Mouse (Mus musculus) activated CD4-positive, CD25-positive, alpha-beta regulatory T cell (primary cell): ENCODE measurements around the gene Ciita. TPM values are rescaled to one million over a fixed set of nuclear protein-coding genes. Genes with fewer than 3 reads are reported as not detected.

Experiments used
- polyA plus RNA-seq, 2 experiments: library from polyadenylated mRNA; unstranded; fragments of 100-300 nt; shearing (Covaris generic); gene quantifications; one replicate each; pipeline ENCODE4 v1.2.1; 2017

Ciita gene
- polyA plus RNA-seq = 1 to 10 TPM; 1.0 to 1.7 TPM

GRCm38 (mm10) chr16:10479857-10480256, at the start of gene Ciita:
Ciita (plus strand) TSS chr16:10480059.

GRCm38 (mm10) chr16:10447264-10447594, 32.6 kb upstream of the Ciita start, which contains the start of gene Tvp23a:
Tvp23a (minus strand) TSS chr16:10447362.

GRCm38 (mm10) chr16:10542698-10543365, 63.0 kb downstream of the Ciita start, which contains the start of gene Dexi:
Dexi (minus strand) TSS chr16:10543054.

GRCm38 (mm10) chr16:10544995-10545622, 65.2 kb downstream of the Ciita start, which contains the start of gene Clec16a:
Clec16a (plus strand) TSS chr16:10545339.

Other genes starting within 250 kb of the Ciita start
- gene Emp2, start 166.1 kb upstream of the Ciita start, polyA plus RNA-seq = under 1 TPM; 0.04 to 0.29 TPM
- not detected for gene Tekt5, start 84.6 kb upstream of the Ciita start, polyA plus RNA-seq
- gene Nubp1, start 68.1 kb upstream of the Ciita start, polyA plus RNA-seq = 10 to 100 TPM; 81.7 to 90.8 TPM
- gene Tvp23a, start 32.7 kb upstream of the Ciita start, polyA plus RNA-seq = 1 to 10 TPM; 2.3 to 3.4 TPM
- 10 to 100 TPM; 24.5 to 32.2 TPM for gene Dexi, start 63.0 kb downstream of the Ciita start, polyA plus RNA-seq
- gene Clec16a, start 65.3 kb downstream of the Ciita start, polyA plus RNA-seq = 10 to 100 TPM; 19.6 to 20.8 TPM